Mouse (Mus musculus): Measurements from ENCODE around the gene Vps37d.

- TF ChIP-seq CTCF (conservative IDR thresholded peaks at IDR 0.05; ENCODE audit: low read length) (no peak), POU5F1 (IDR thresholded peaks at IDR 0.05; ENCODE audit: borderline replicate concordance, low read length) (no peak)
Measured at GRCm38 (mm10) chr5:135037946-135038345, 40.1 kb downstream of the Vps37d start.

Measured in E14TG2a.4 (cell line).